Mouse (Mus musculus): ENCODE measurements at regions not wholly inside any gene's neighbourhood (a gene's known extent, or its start where the extent isn't known, plus 50 kb on each side); places are given as distances from the start of the nearest gene placed in this dataset.

GRCm38 (mm10) chr5:15838108-15838972 lies 96.2 kb upstream of the Cacna2d1 start:
- H3K36me3 ChIP-seq (ENCODE audit: control insufficient read depth in 1 of 2, insufficient read depth in 2 of 2, low read length in 2 of 2): no peaks in the 10 kb centered on the region
- H3K27me3 ChIP-seq (ENCODE audit: control insufficient read depth in 1 of 2, insufficient read depth in 2 of 2, low read length in 2 of 2): no peaks in the 10 kb centered on the region
- H3K79me2 ChIP-seq (ENCODE audit: control insufficient read depth, insufficient read depth, low read length, poor library complexity): no peaks in the 10 kb centered on the region
- H3K27ac ChIP-seq (ENCODE audit: control insufficient read depth, low read depth, low read length): no peak overlapping the region
- H3K4me1 ChIP-seq (ENCODE audit: control insufficient read depth in 1 of 2, insufficient read depth in 2 of 2, low read length in 2 of 2): no peaks in the 10 kb centered on the region
- peak; percentile 35 for DNase-seq (ENCODE audit: low read depth, low spot score)
- no peak for TF ChIP-seq RCOR1 (IDR thresholded peaks at IDR 0.05; ENCODE audit: low read depth, low read length)
- TF ChIP-seq UBTF (IDR thresholded peaks at IDR 0.05; ENCODE audit: borderline replicate concordance, insufficient read depth, low read depth, low read length): no peak
- peak; percentile 59 for TF ChIP-seq ZC3H11A (IDR thresholded peaks at IDR 0.05; ENCODE audit: low read depth, low read length)
- peak; percentile 38 to 66 (median 58) for TF ChIP-seq CTCF (IDR thresholded peaks at IDR 0.05 in 2 of 3, conservative IDR thresholded peaks at IDR 0.05 in 1 of 3; ENCODE audit: control insufficient read depth in 1 of 3, insufficient read depth in 1 of 3, low read depth in 2 of 3, low read length in 3 of 3, poor library complexity in 1 of 3, severe bottlenecking in 1 of 3)
- TF ChIP-seq SMC3 (IDR thresholded peaks at IDR 0.05; ENCODE audit: low read depth, low read length): peak; percentile 61
- peak; percentile 58 for TF ChIP-seq RAD21 (IDR thresholded peaks at IDR 0.05; ENCODE audit: low read depth, low read length)
- no peak overlapping the region for H3K9ac ChIP-seq (ENCODE audit: control insufficient read depth, low read depth, low read length, poor library complexity, severe bottlenecking)
- no peaks in the 10 kb centered on the region for H3K9me3 ChIP-seq (replicated peaks; ENCODE audit: insufficient read depth, low read length)
- no peak overlapping the region for H3K4me3 ChIP-seq (ENCODE audit: control insufficient read depth in 1 of 2, insufficient read depth in 1 of 2, low read depth in 2 of 2, low read length in 2 of 2)

GRCm38 (mm10) chr5:15846790-15847189 lies 87.7 kb upstream of the Cacna2d1 start:
- no peak for DNase-seq (ENCODE audit: low read depth, low spot score)
- no peaks in the 10 kb centered on the region for H3K27me3 ChIP-seq (ENCODE audit: control insufficient read depth in 1 of 2, insufficient read depth in 2 of 2, low read length in 2 of 2)
- no peak overlapping the region for H3K27ac ChIP-seq (ENCODE audit: control insufficient read depth, low read depth, low read length)
- no peaks in the 10 kb centered on the region for H3K9me3 ChIP-seq (replicated peaks; ENCODE audit: insufficient read depth, low read length)
- H3K4me3 ChIP-seq (ENCODE audit: control insufficient read depth in 1 of 2, insufficient read depth in 1 of 2, low read depth in 2 of 2, low read length in 2 of 2): no peak overlapping the region
- H3K79me2 ChIP-seq (ENCODE audit: control insufficient read depth, insufficient read depth, low read length, poor library complexity): no peaks in the 10 kb centered on the region
- no peak overlapping the region for H3K9ac ChIP-seq (ENCODE audit: control insufficient read depth, low read depth, low read length, poor library complexity, severe bottlenecking)
- TF ChIP-seq KAT2A (conservative IDR thresholded peaks at IDR 0.05; ENCODE audit: low read depth, low read length) (no peak), HCFC1 (IDR thresholded peaks at IDR 0.05; ENCODE audit: low read depth, low read length) (no peak), USF2 (IDR thresholded peaks at IDR 0.05; ENCODE audit: borderline replicate concordance in 1 of 2, insufficient read depth in 1 of 2, low read depth in 1 of 2, low read length in 2 of 2) (no peak), ETS1 (IDR thresholded peaks at IDR 0.05; ENCODE audit: low read depth, low read length) (no peak), NELFE (IDR thresholded peaks at IDR 0.05; ENCODE audit: low read depth, low read length) (no peak), E2F4 (IDR thresholded peaks at IDR 0.05; ENCODE audit: borderline replicate concordance, low read depth, low read length) (no peak), USF1 (IDR thresholded peaks at IDR 0.05; ENCODE audit: low read depth, low read length) (no peak), ZMIZ1 (IDR thresholded peaks at IDR 0.05; ENCODE audit: low read depth, low read length) (no peak), MAZ (IDR thresholded peaks at IDR 0.05; ENCODE audit: low read depth, low read length) (no peak), GATA1 (IDR thresholded peaks at IDR 0.05; ENCODE audit: low read depth, low read length) (no peak), CHD2 (IDR thresholded peaks at IDR 0.05; ENCODE audit: low read length) (no peak), MYB (IDR thresholded peaks at IDR 0.05; ENCODE audit: low read depth, low read length) (no peak), MXI1 (IDR thresholded peaks at IDR 0.05; ENCODE audit: low read depth, low read length) (no peak), TBP (IDR thresholded peaks at IDR 0.05; ENCODE audit: low read depth, low read length) (no peak), JUND (IDR thresholded peaks at IDR 0.05; ENCODE audit: low read depth, low read length) (no peak), ELF1 (IDR thresholded peaks at IDR 0.05; ENCODE audit: low read depth, low read length) (no peak), SIN3A (IDR thresholded peaks at IDR 0.05; ENCODE audit: low read length) (no peak), NRF1 (IDR thresholded peaks at IDR 0.05; ENCODE audit: insufficient read depth, low read depth, low read length, poor library complexity, severe bottlenecking) (no peak), POLR2AphosphoS2 (IDR thresholded peaks at IDR 0.05; ENCODE audit: low read length) (no peak)
- no peaks in the 10 kb centered on the region for H3K4me1 ChIP-seq (ENCODE audit: control insufficient read depth in 1 of 2, insufficient read depth in 2 of 2, low read length in 2 of 2)
- no peaks in the 10 kb centered on the region for H3K36me3 ChIP-seq (ENCODE audit: control insufficient read depth in 1 of 2, insufficient read depth in 2 of 2, low read length in 2 of 2)

Measured in MEL (cell line).